In the genomic region with DNA sequence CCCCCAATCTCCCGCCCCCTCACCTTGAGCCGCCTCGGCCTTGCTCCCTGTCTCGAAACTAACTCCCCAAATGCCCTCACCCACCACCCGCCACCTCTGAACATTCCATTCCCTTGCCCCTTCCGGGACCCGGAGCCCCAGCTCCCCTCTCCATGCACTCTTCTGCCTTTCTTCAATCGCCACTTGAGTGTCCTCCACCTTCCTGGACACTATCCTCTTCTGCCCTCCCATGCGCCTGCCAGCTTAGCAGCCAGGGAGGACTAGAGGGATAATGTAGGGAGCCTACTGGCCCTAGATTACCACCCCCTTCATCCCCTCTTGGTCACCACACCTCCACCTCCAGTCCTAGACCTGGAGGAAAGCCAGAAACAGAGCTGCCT, we compare ENCODE assay signal across 7 mouse cellular contexts.
A peak's percentile ranks its signal among the peaks of the same experiment; 100 is the strongest.
DNase-seq lines count a peak whose midpoint lies in the region; ATAC-seq and TF ChIP-seq lines count a peak whose summit lies in the region.

No protein-coding gene starts in this region.

- peak overlapping the region; percentile 70 for H3K4me2 ChIP-seq in lung, embryonic 14.5 days
- peak overlapping the region; percentile 78 for H3K4me2 ChIP-seq in intestine, embryonic 16.5 days (ENCODE audit: low read depth, low read length)
- peak overlapping the region; percentile 52 for H3K4me2 ChIP-seq in neural tube, embryonic 14.5 days (ENCODE audit: low read depth, low read length)

- H3K36me3 ChIP-seq in lung, embryonic 14.5 days (ENCODE audit: insufficient read depth) = no peaks in the 10 kb centered on the region
- H3K36me3 ChIP-seq in forebrain, embryonic 10.5 days (replicated peaks) = no peaks in the 10 kb centered on the region
- no peaks in the 10 kb centered on the region for H3K36me3 ChIP-seq in intestine, embryonic 16.5 days (ENCODE audit: control insufficient read depth, insufficient read depth, low read length)
- no peaks in the 10 kb centered on the region for H3K36me3 ChIP-seq in neural tube, embryonic 14.5 days (ENCODE audit: control insufficient read depth, insufficient read depth, low read length)

- H3K9ac ChIP-seq in lung, embryonic 14.5 days = peak overlapping the region; percentile 62
- H3K9ac ChIP-seq in intestine, embryonic 16.5 days (ENCODE audit: low read depth, low read length) = peak overlapping the region; percentile 66
- H3K9ac ChIP-seq in neural tube, embryonic 14.5 days (replicated peaks; ENCODE audit: low read depth, low read length) = peak overlapping the region; percentile 34; the same call in 1 of the 2 replicates

- H3K27ac ChIP-seq in lung, embryonic 14.5 days (ENCODE audit: low read depth) = peak overlapping the region; percentile 69
- H3K27ac ChIP-seq in forebrain, embryonic 10.5 days = peak overlapping the region; percentile 83
- no peak overlapping the region for H3K27ac ChIP-seq in intestine, embryonic 16.5 days (ENCODE audit: low read length)
- peak overlapping the region; percentile 81; the same call in 1 of the 2 replicates for H3K27ac ChIP-seq in neural tube, embryonic 14.5 days (ENCODE audit: low read depth, low read length)

- 9% methylated on average over 9 of the region's 9 CpGs for WGBS in lung, embryonic 14.5 days
- 11% methylated on average over 8 of the region's 9 CpGs for WGBS in forebrain, embryonic 10.5 days
- 14% methylated on average over 9 of the region's 9 CpGs for WGBS in intestine, embryonic 16.5 days
- 11% methylated on average over 9 of the region's 9 CpGs for WGBS in neural tube, embryonic 14.5 days

- H3K4me3 ChIP-seq in lung, embryonic 14.5 days (ENCODE audit: low read depth, low read length) = peak overlapping the region; percentile 41
- H3K4me3 ChIP-seq in forebrain, embryonic 10.5 days = peak overlapping the region; percentile 53
- peak overlapping the region; percentile 52 for H3K4me3 ChIP-seq in intestine, embryonic 16.5 days (ENCODE audit: low read length)
- H3K4me3 ChIP-seq in neural tube, embryonic 14.5 days (ENCODE audit: low read depth, low read length) = peak overlapping the region; percentile 32

- intact Hi-C loops in left cerebral cortex, postnatal 25 days (cut with DNase I) = loop anchor here (5.0 to 10.0 kb wide), 3 partner anchors 143 to 347 kb away; no protein-coding TSS in a partner anchor

- no peaks in the 10 kb centered on the region for H3K9me3 ChIP-seq in lung, embryonic 14.5 days (ENCODE audit: low read depth, low read length)
- no peaks in the 10 kb centered on the region for H3K9me3 ChIP-seq in forebrain, embryonic 10.5 days
- H3K9me3 ChIP-seq in intestine, embryonic 16.5 days (ENCODE audit: control insufficient read depth, low read length) = no peaks in the 10 kb centered on the region
- no peaks in the 10 kb centered on the region for H3K9me3 ChIP-seq in neural tube, embryonic 14.5 days (ENCODE audit: control insufficient read depth, low read length)

- 0 out of 2 replicates have a peak, but pooled peaks cover 10% of the 10 kb centered on the region for H3K27me3 ChIP-seq in lung, embryonic 14.5 days (ENCODE audit: insufficient read depth, low read length)
- H3K27me3 ChIP-seq in forebrain, embryonic 10.5 days (ENCODE audit: poor library complexity, severe bottlenecking) = peaks cover 100% of the 10 kb centered on the region
- H3K27me3 ChIP-seq in intestine, embryonic 16.5 days (replicated peaks; ENCODE audit: control insufficient read depth, insufficient read depth, low read length) = peaks cover 21% of the 10 kb centered on the region
- no peaks in the 10 kb centered on the region for H3K27me3 ChIP-seq in neural tube, embryonic 14.5 days (ENCODE audit: control insufficient read depth, insufficient read depth, low read length)

- H3K4me1 ChIP-seq in lung, embryonic 14.5 days (ENCODE audit: insufficient read depth) = peaks cover 4% of the 10 kb centered on the region; the same call in 1 of the 2 replicates
- peaks cover 34% of the 10 kb centered on the region for H3K4me1 ChIP-seq in forebrain, embryonic 10.5 days
- H3K4me1 ChIP-seq in intestine, embryonic 16.5 days (ENCODE audit: control insufficient read depth, insufficient read depth, low read length) = 0 out of 2 replicates have a peak, but pooled peaks cover 4% of the 10 kb centered on the region
- peaks cover 7% of the 10 kb centered on the region; the same call in 1 of the 2 replicates for H3K4me1 ChIP-seq in neural tube, embryonic 14.5 days (ENCODE audit: control insufficient read depth, insufficient read depth, low read length)

- DNase-seq in lung, embryonic 14.5 days = no peak
- DNase-seq in lung, postnatal 25 days (ENCODE audit: low spot score) = no peak
- DNase-seq in forebrain, embryonic 10.5 days (ENCODE audit: extremely low spot score, low spot score) = peak; percentile 25
- DNase-seq in thymus, postnatal 25 days = no peak
- no peak for DNase-seq in left cerebral cortex, postnatal 25 days (ENCODE audit: low spot score in 2 of 2)

- TF ChIP-seq CTCF in lung, embryonic 14.5 days (IDR thresholded peaks at IDR 0.05; ENCODE audit: low read depth) = no peak

- 0 out of 2 replicates have a peak, but pooled peaks have one; percentile 29 for ATAC-seq in lung, embryonic 14.5 days (ENCODE audit: insufficient read depth)
- peak; percentile 16 for ATAC-seq in intestine, embryonic 16.5 days
- ATAC-seq in neural tube, embryonic 14.5 days (ENCODE audit: low read depth) = peak; percentile 29; the same call in 1 of the 2 replicates
